Mouse (Mus musculus) bone marrow macrophage, adult 2 months (primary cell): ENCODE data around the gene Dmbx1.

Experiments
- CTCF ChIP-seq: IDR thresholded peaks from 2 replicates; pipeline ENCODE4 v1.5.1; 2012; ENCODE audit warnings: low read depth, mild to moderate bottlenecking, low read length, moderate library complexity
- POLR2A ChIP-seq: IDR thresholded peaks from 2 replicates; pipeline ENCODE4 v1.6.1; 2012; ENCODE audit warnings: mild to moderate bottlenecking, low read depth, low read length, borderline replicate concordance

DNA sequence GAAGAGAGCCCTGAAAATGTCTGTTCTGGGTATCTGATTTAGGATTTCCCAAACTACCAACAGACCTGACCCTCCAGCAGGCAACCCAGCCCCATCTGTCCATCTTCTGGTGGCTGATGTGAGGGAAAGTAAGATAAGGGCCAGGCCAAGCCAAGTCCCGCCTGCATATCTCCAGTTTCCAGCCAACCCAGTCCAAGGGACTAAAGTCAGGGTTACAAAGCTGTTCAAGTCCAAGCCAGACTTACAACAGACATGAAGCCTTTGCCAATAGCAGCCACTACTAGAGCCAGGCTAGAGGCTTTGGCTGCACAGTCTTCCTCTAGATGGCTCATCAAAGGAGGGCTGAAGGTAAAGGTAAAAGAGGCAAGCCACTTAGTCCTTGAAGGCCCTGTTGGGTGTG is 31.7 kb downstream of the Dmbx1 start:
- TF ChIP-seq POLR2A (no peak), CTCF (no peak)
